Mouse (Mus musculus): ENCODE measurements around the gene Gm6509. TPM values are rescaled to one million over a fixed set of nuclear protein-coding genes. Genes with fewer than 3 reads are reported as not detected.

Gene Gm6509
- not detected in 2 replicates for polyA plus RNA-seq (2012; rRNA removed; ENCODE audit: low replicate concordance)

GRCm38 (mm10) chr5:94623679-94624078 is at the start of gene Gm6509:
Gene Gm6509, plus strand, starts transcription at chr5:94623979.

GRCm38 (mm10) chr5:94616242-94616641 is 7.5 kb upstream of the Gm6509 start, which contains the start of gene Gm3147:
Gene Gm3147, minus strand, starts transcription at chr5:94616342.

GRCm38 (mm10) chr5:94648082-94648481 is 24.3 kb downstream of the Gm6509 start, which contains the start of gene Gm6205:
Gene Gm6205, plus strand, starts transcription at chr5:94648382.

Other genes with a start within 250 kb of the Gm6509 start
- not detected in 2 replicates for gene Gm7682, start 178.2 kb upstream of the Gm6509 start, polyA plus RNA-seq (2012; rRNA removed; ENCODE audit: low replicate concordance)
- not detected in 2 replicates for gene Gm3139, start 97.7 kb upstream of the Gm6509 start, polyA plus RNA-seq (2012; rRNA removed; ENCODE audit: low replicate concordance)
- not detected in 2 replicates for gene Gm3147, start 7.6 kb upstream of the Gm6509 start, polyA plus RNA-seq (2012; rRNA removed; ENCODE audit: low replicate concordance)
- gene Gm6205, start 24.4 kb downstream of the Gm6509 start, polyA plus RNA-seq (2012; rRNA removed; ENCODE audit: low replicate concordance): not detected in 2 replicates
- gene Gm3183, start 241.5 kb downstream of the Gm6509 start, polyA plus RNA-seq (2012; rRNA removed; ENCODE audit: low replicate concordance): not detected in 2 replicates

Measured in duodenum, adult 2 months (tissue).